Mouse (Mus musculus) hindbrain, embryonic 14.5 days (tissue): ENCODE results near the gene Pls1. TPM values are rescaled to one million over a fixed set of nuclear protein-coding genes. Genes with fewer than 3 reads are reported as not detected.

ENCODE experiments used
- polyA plus RNA-seq: library from polyadenylated mRNA; unstranded; fragments of >200 nt; fragmentation: Nextera tagmentation; extraction: Ambion mirVana; gene quantifications from 2 replicates; pipeline ENCODE4 v1.2.1, GENCODE M21; 2014

The Pls1 gene
- polyA plus RNA-seq, 1 experiment from 2014 or later = 2.9 TPM

Other genes starting within 250 kb of the Pls1 start
- 2.6 and 2.7 TPM in 2 replicates for gene Pcolce2, start 207.7 kb downstream of the Pls1 start, polyA plus RNA-seq
- gene Trpc1, start 94.9 kb downstream of the Pls1 start, polyA plus RNA-seq = 11.8 and 12.3 TPM in 2 replicates
- 13.0 and 15.0 TPM in 2 replicates for gene Atr, start 12.3 kb upstream of the Pls1 start, polyA plus RNA-seq
- 16.4 and 20.7 TPM in 2 replicates for gene Xrn1, start 109.4 kb upstream of the Pls1 start, polyA plus RNA-seq